Comparison of ENCODE assay signal across 22 mouse cellular contexts in genomic region chr15:82992911-82993310, GRCm38 (mm10). TPM values are rescaled to one million over a fixed set of nuclear protein-coding genes. Genes with fewer than 3 reads are reported as not detected.
DNase-seq lines count a peak whose midpoint lies in the region; ATAC-seq and TF ChIP-seq lines count a peak whose summit lies in the region.
"Had no signal": no experiment of that assay in that cellular context is flagged by ENCODE, and none has a peak within 500 bp of the region (broad histone marks: within the 10 kb centered on the region; RNA-seq: fewer than 3 reads in every experiment).

No protein-coding gene starts in this region.

- no peak for TF ChIP-seq POLR2A in CH12.LX (IDR thresholded peaks at IDR 0.05; ENCODE audit: low read depth, low read length)
- TF ChIP-seq POLR2A in brain, embryonic 14.5 days (IDR thresholded peaks at IDR 0.05; ENCODE audit: borderline replicate concordance, extremely low read depth, insufficient read depth, insufficient read length, poor library complexity, severe bottlenecking), result no peak

- peak overlapping the region; percentile 16; the same call in 1 of the 2 replicates for H3K27ac ChIP-seq in forebrain, embryonic 15.5 days (replicated peaks)
- H3K27ac ChIP-seq in forebrain, postnatal 0 days (ENCODE audit: low read depth, low read length), result no peak overlapping the region
- no peak overlapping the region for H3K27ac ChIP-seq in CH12.LX (ENCODE audit: insufficient read depth, low read depth)
- H3K27ac ChIP-seq: embryonic facial prominence, embryonic 12.5 days; heart, adult 2 months; limb, embryonic 15.5 days; liver, embryonic 14.5 days; lung, embryonic 15.5 days had no signal

- no peak for TF ChIP-seq CTCF in forebrain, postnatal 0 days (IDR thresholded peaks at IDR 0.05; ENCODE audit: low read depth)
- TF ChIP-seq CTCF in CH12.LX (conservative IDR thresholded peaks at IDR 0.05 in 1 of 2, IDR thresholded peaks at IDR 0.05 in 1 of 2; ENCODE audit: low read depth in 2 of 2, low read length in 2 of 2), result no peak
- TF ChIP-seq CTCF in brain, embryonic 14.5 days (IDR thresholded peaks at IDR 0.05; ENCODE audit: borderline replicate concordance, extremely low read depth, insufficient read depth, insufficient read length), result no peak

- dilution Hi-C loops in CH12.LX (cut with MboI; ENCODE audit: extremely low pct_ligation_motif_present, extremely low pct_unique_long_range_greater_than_20kb, low sequenced_read_pairs), result no loop called here

- H3K4me3 ChIP-seq in forebrain, embryonic 15.5 days, result no peak overlapping the region
- no peak overlapping the region for H3K4me3 ChIP-seq in forebrain, postnatal 0 days (ENCODE audit: low read depth, low read length)
- H3K4me3 ChIP-seq in CH12.LX (replicated peaks in 1 of 3; ENCODE audit: low read depth in 2 of 3, low read length in 2 of 3, poor library complexity in 1 of 3), result no peak overlapping the region
- H3K4me3 ChIP-seq: embryonic facial prominence, embryonic 12.5 days; heart, adult 2 months; hindbrain, embryonic 13.5 days; limb, embryonic 15.5 days; lung, embryonic 15.5 days had no signal

- no peak overlapping the region for H3K9ac ChIP-seq in forebrain, embryonic 15.5 days (replicated peaks)
- no peak overlapping the region for H3K9ac ChIP-seq in forebrain, postnatal 0 days
- H3K9ac ChIP-seq in CH12.LX (ENCODE audit: insufficient read depth, low read depth), result no peak overlapping the region
- H3K9ac ChIP-seq: embryonic facial prominence, embryonic 12.5 days; limb, embryonic 15.5 days; liver, embryonic 14.5 days; lung, embryonic 15.5 days had no signal

- H3K4me2 ChIP-seq in forebrain, embryonic 15.5 days (replicated peaks), result no peak overlapping the region
- no peak overlapping the region for H3K4me2 ChIP-seq in forebrain, postnatal 0 days (ENCODE audit: low read depth)
- H3K4me2 ChIP-seq in CH12.LX (ENCODE audit: insufficient read depth, low read depth, poor library complexity, severe bottlenecking), result no peak overlapping the region
- H3K4me2 ChIP-seq: embryonic facial prominence, embryonic 12.5 days; hindbrain, embryonic 13.5 days; limb, embryonic 15.5 days; lung, embryonic 15.5 days had no signal

- ATAC-seq in forebrain, embryonic 15.5 days (replicated peaks), result no peak
- no peak for ATAC-seq in forebrain, postnatal 0 days
- ATAC-seq: forebrain, embryonic 16.5 days; inflammation-experienced regulatory T-cells, adult 6 months had no signal

- 37% methylated on average over 9 of the region's 9 CpGs for WGBS in forebrain, embryonic 15.5 days
- 44% methylated on average over 9 of the region's 9 CpGs for WGBS in forebrain, postnatal 0 days

- H3K36me3 ChIP-seq in forebrain, embryonic 15.5 days, result no peaks in the 10 kb centered on the region
- no peaks in the 10 kb centered on the region for H3K36me3 ChIP-seq in forebrain, postnatal 0 days (ENCODE audit: insufficient read depth)
- no peaks in the 10 kb centered on the region for H3K36me3 ChIP-seq in CH12.LX (replicated peaks in 1 of 2; ENCODE audit: control insufficient read depth in 1 of 2, insufficient read depth in 1 of 2, low read length in 1 of 2)
- H3K36me3 ChIP-seq: embryonic facial prominence, embryonic 12.5 days; hindbrain, embryonic 13.5 days; limb, embryonic 15.5 days; lung, embryonic 15.5 days had no signal

- in situ Hi-C loops in CH12.LX (cut with MboI; ENCODE audit: low pct_ligation_motif_present, low pct_unique_long_range_greater_than_20kb, low sequenced_read_pairs), result loop anchor here (5.0 kb wide), 1 partner anchor 34 kb away; no protein-coding TSS in a partner anchor

- H3K79me2 ChIP-seq in CH12.LX (replicated peaks; ENCODE audit: control insufficient read depth, extremely low read depth, insufficient read depth, poor library complexity, severe bottlenecking), result no peaks in the 10 kb centered on the region

- TF ChIP-seq RAD21 in CH12.LX (IDR thresholded peaks at IDR 0.05; ENCODE audit: low read depth, low read length), result no peak

- H3K9me3 ChIP-seq in forebrain, embryonic 15.5 days, result no peaks in the 10 kb centered on the region
- H3K9me3 ChIP-seq in forebrain, postnatal 0 days (ENCODE audit: low read length), result no peaks in the 10 kb centered on the region
- no peaks in the 10 kb centered on the region for H3K9me3 ChIP-seq in CH12.LX (replicated peaks; ENCODE audit: low read length)
- H3K9me3 ChIP-seq: embryonic facial prominence, embryonic 12.5 days; hindbrain, embryonic 13.5 days; limb, embryonic 15.5 days; lung, embryonic 15.5 days had no signal

- H3K27me3 ChIP-seq in forebrain, embryonic 15.5 days, result no peaks in the 10 kb centered on the region
- H3K27me3 ChIP-seq in forebrain, postnatal 0 days (ENCODE audit: insufficient read depth, low read length), result no peaks in the 10 kb centered on the region
- no peaks in the 10 kb centered on the region for H3K27me3 ChIP-seq in CH12.LX (replicated peaks)

- H3K4me1 ChIP-seq in forebrain, embryonic 15.5 days, result peaks cover 64% of the 10 kb centered on the region
- peaks cover 32% of the 10 kb centered on the region for H3K4me1 ChIP-seq in forebrain, postnatal 0 days (ENCODE audit: insufficient read depth)
- H3K4me1 ChIP-seq in CH12.LX (ENCODE audit: control insufficient read depth in 1 of 2, insufficient read depth in 2 of 2), result peaks cover 7 to 85% of the 10 kb centered on the region in 2 experiments

- TF ChIP-seq EP300 in CH12.LX (IDR thresholded peaks at IDR 0.05; ENCODE audit: low read length), result no peak

- no peak for DNase-seq in forebrain, postnatal 0 days
- peak; percentile 56 for DNase-seq in CH12.LX (ENCODE audit: extremely low read depth)
- peak; percentile 69 for DNase-seq in brain, embryonic 14.5 days (ENCODE audit: low read depth)
- DNase-seq in thymus, postnatal 10 days (ENCODE audit: low spot score in 2 of 2), result peak; percentile 83
- DNase-seq in Muller cell, postnatal 12 days (ENCODE audit: inconsistent ontology term), result no peak
- DNase-seq in adrenal gland, postnatal 14 days, result no peak
- DNase-seq: adrenal gland, postnatal 36 days; B cell, adult 2 months; gastrocnemius, postnatal 36 days; heart, adult 2 months; kidney, adult 18-20 months; kidney, postnatal 4 days; layer of hippocampus, adult 9-11 months; lung, postnatal 36 days had no signal

TF ChIP-seq in CH12.LX, 34 proteins besides CTCF, POLR2A, EP300 and RAD21:
- no peak for TF ChIP-seq UBTF (IDR thresholded peaks at IDR 0.05; ENCODE audit: low read depth, low read length)

RNA-seq across cellular contexts. Expression of gene Tcf20, which starts 5.2 kb away (rescaled TPM):
- polyA plus RNA-seq in forebrain, embryonic 15.5 days (2015; fragmentation: Nextera tagmentation; extraction: Ambion mirVana), result 18.2 and 18.7 TPM in 2 replicates
- 120 and 150 TPM in 2 replicates for total RNA-seq in forebrain, postnatal 0 days (2014; rRNA removed)
- polyA plus RNA-seq in forebrain, postnatal 0 days (2015; fragmentation: Nextera tagmentation; extraction: Ambion mirVana), result 10.3 and 12.2 TPM in 2 replicates
- 47.2 and 49.2 TPM in 2 replicates for total RNA-seq in CH12.LX (2012; rRNA removed)
- total RNA-seq in CH12.LX (2014; rRNA removed), result 26.0 and 27.0 TPM in 2 replicates
- polyA plus RNA-seq in CH12.LX (2012; ENCODE audit: insufficient read length, low read depth), result 28.5 and 29.0 TPM in 2 replicates
- polyA plus RNA-seq in brain, embryonic 14.5 days (2012; rRNA removed), result 34.0 and 46.8 TPM in 2 replicates
- total RNA-seq in adrenal gland, postnatal 14 days (2021), result 75.9 and 85.4 TPM in 2 replicates

RNA-seq across cellular contexts. Expression of gene Nfam1, which starts 40.2 kb away (rescaled TPM):
- polyA plus RNA-seq in forebrain, embryonic 15.5 days (2015; fragmentation: Nextera tagmentation; extraction: Ambion mirVana), result 1.6 and 1.8 TPM in 2 replicates
- total RNA-seq in forebrain, postnatal 0 days (2014; rRNA removed), result 0.69 and 2.9 TPM in 2 replicates
- polyA plus RNA-seq in forebrain, postnatal 0 days (2015; fragmentation: Nextera tagmentation; extraction: Ambion mirVana), result 1.5 and 1.8 TPM in 2 replicates
- 0.04 and 0.25 TPM in 2 replicates for total RNA-seq in CH12.LX (2012; rRNA removed)
- total RNA-seq in CH12.LX (2014; rRNA removed), result 0.20 and 0.23 TPM in 2 replicates
- 0.74 and 0.81 TPM in 2 replicates for polyA plus RNA-seq in CH12.LX (2012; ENCODE audit: insufficient read length, low read depth)
- polyA plus RNA-seq in brain, embryonic 14.5 days (2012; rRNA removed), result 1.7 and 2.1 TPM in 2 replicates
- 2.6 and 5.9 TPM in 2 replicates for total RNA-seq in adrenal gland, postnatal 14 days (2021)

Comparison
In these comparisons a context has a peak if more than half of its experiments do, and no peak if none do; other contexts are left out.
1. DNase-seq: peak in CH12.LX (single experiment), brain, embryonic 14.5 days (single experiment) and thymus, postnatal 10 days (2 of 2); none in forebrain, postnatal 0 days (single experiment), Muller cell, postnatal 12 days (single experiment) and adrenal gland, postnatal 14 days (single experiment).